Mouse (Mus musculus) thymus, adult 2 months (tissue): ENCODE measurements around the gene Supt4a. TPM values are rescaled to one million over a fixed set of nuclear protein-coding genes. Genes with fewer than 3 reads are reported as not detected.

Experiments used
- DNase-seq: peaks from one replicate; pipeline ENCODE4 v3.0.0; 2021
- H3K27ac ChIP-seq: fragments of 200-500 bp; 2 replicates; pipeline ENCODE4 v1.5.1; 2012; ENCODE audit warnings: low read length, control low read depth; ENCODE audit not compliant: control insufficient read depth, insufficient read depth
- H3K27me3 ChIP-seq: fragments of 200-500 bp; 2 replicates; pipeline ENCODE4 v1.6.1; 2012; ENCODE audit warnings: mild to moderate bottlenecking, low read length, moderate library complexity, mixed read lengths; ENCODE audit not compliant: control insufficient read depth, insufficient read depth
- H3K36me3 ChIP-seq: fragments of 200-500 bp; 2 replicates; pipeline ENCODE4 v1.6.1; 2012; ENCODE audit warnings: mild to moderate bottlenecking, low read length, moderate library complexity; ENCODE audit not compliant: control insufficient read depth, insufficient read depth
- H3K4me1 ChIP-seq: fragments of 200-500 bp; replicated peaks from 2 replicates; pipeline ENCODE4 v1.6.1; 2012; ENCODE audit warnings: low read length; ENCODE audit not compliant: control insufficient read depth, insufficient read depth
- H3K4me3 ChIP-seq: fragments of 200-500 bp; 2 replicates; pipeline ENCODE4 v1.5.1; 2012; ENCODE audit warnings: mild to moderate bottlenecking, low read length, control low read depth, moderate library complexity; ENCODE audit not compliant: control insufficient read depth, insufficient read depth
- CTCF ChIP-seq: fragments of 200-500 bp; IDR thresholded peaks from 2 replicates; pipeline ENCODE4 v1.5.1; 2012; ENCODE audit warnings: mild to moderate bottlenecking, control low read depth, low read length, moderate library complexity, borderline replicate concordance; ENCODE audit not compliant: control insufficient read depth, poor library complexity, insufficient read depth; ENCODE audit errors: extremely low read depth
- POLR2A ChIP-seq: fragments of 200-500 bp; IDR thresholded peaks from 2 replicates; pipeline ENCODE4 v1.6.1; 2012; ENCODE audit warnings: mild to moderate bottlenecking, low read length, control low read depth, moderate library complexity; ENCODE audit not compliant: control insufficient read depth, poor library complexity, insufficient read depth; ENCODE audit errors: extremely low read depth
- WGBS: fragments of 180-500 bp; shearing (Covaris S2); methylation state at CpG from one replicate; pipeline ENCODE4 v1.1.7; 2018; 5-methylcytosine and 5-hydroxymethylcytosine counted together
- polyA plus RNA-seq: library from polyadenylated mRNA; depleted of rRNA; stranded (reverse); fragments of >200 nt; gene quantifications from 2 replicates; pipeline ENCODE4 v1.2.3, GENCODE M21; 2012

Gene Supt4a
- polyA plus RNA-seq, 1 experiment, result 215 TPM

GRCm38 (mm10) chr11:87761806-87762701 lies 24.7 kb downstream of the Supt4a start:
- no peak for DNase-seq
- Histone ChIP-seq H3K4me1 (peaks cover 38% of the 10 kb centered on the region), H3K27me3 (peaks cover 15% of the 10 kb centered on the region), H3K27ac (no peak overlapping the region), H3K4me3 (no peak overlapping the region), H3K36me3 (peaks cover 16% of the 10 kb centered on the region)
- no peak for TF ChIP-seq CTCF
- no peak for TF ChIP-seq POLR2A
- WGBS, result 87% methylated on average over 14 of the region's 14 CpGs

DNA sequence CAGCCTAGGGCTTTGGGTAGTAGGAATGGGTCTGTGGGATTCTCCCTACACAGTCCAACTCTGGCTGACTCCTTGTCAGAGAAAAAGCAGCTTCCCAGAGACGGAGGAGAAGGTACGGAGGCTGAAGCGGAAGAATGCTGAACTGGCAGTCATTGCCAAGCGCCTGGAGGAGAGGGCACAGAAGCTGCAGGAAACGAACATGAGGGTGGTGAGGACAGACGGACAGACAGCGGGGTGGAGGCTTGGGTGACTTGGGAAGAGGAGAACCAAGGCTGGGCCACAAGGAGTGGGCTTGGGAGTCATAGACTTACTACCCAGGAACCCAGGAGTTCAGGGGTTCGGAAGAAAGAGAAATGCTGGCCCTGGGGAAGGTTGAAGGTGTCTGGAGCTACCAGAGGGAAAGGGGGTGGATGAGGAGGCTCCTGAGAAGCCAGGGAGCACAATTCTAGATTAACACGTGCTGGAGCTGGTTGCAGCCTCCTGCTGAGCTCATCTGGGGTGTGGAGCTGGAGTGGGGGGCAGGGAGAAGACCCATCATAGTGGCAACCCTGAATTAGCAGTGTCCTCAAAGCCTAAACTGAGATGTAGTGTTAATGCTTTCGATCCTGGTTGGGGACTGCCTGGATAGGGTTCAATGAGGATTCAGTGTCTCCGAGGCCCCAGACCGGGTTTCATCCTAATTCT lies 25.5 kb downstream of the Supt4a start:
- peaks cover 8% of the 10 kb centered on the region for H3K36me3 ChIP-seq
- peaks cover 38% of the 10 kb centered on the region for H3K4me1 ChIP-seq
- 83% methylated on average over 12 of the region's 12 CpGs for WGBS
- no peak overlapping the region for H3K4me3 ChIP-seq
- peaks cover 15% of the 10 kb centered on the region for H3K27me3 ChIP-seq
- no peak overlapping the region for H3K27ac ChIP-seq
- TF ChIP-seq CTCF (no peak), POLR2A (no peak)
- DNase-seq, result no peak

GRCm38 (mm10) chr11:87763511-87763987 lies 26.2 kb downstream of the Supt4a start:
- Histone ChIP-seq H3K27ac (no peak overlapping the region), H3K36me3 (peaks cover 1% of the 10 kb centered on the region), H3K27me3 (peaks cover 15% of the 10 kb centered on the region), H3K4me3 (peak overlapping the region; percentile 0; the same call in 1 of the 2 replicates), H3K4me1 (peaks cover 38% of the 10 kb centered on the region)
- no peak for DNase-seq
- 42% methylated on average over 17 of the region's 17 CpGs for WGBS
- TF ChIP-seq CTCF, result no peak
- TF ChIP-seq POLR2A, result no peak

DNA sequence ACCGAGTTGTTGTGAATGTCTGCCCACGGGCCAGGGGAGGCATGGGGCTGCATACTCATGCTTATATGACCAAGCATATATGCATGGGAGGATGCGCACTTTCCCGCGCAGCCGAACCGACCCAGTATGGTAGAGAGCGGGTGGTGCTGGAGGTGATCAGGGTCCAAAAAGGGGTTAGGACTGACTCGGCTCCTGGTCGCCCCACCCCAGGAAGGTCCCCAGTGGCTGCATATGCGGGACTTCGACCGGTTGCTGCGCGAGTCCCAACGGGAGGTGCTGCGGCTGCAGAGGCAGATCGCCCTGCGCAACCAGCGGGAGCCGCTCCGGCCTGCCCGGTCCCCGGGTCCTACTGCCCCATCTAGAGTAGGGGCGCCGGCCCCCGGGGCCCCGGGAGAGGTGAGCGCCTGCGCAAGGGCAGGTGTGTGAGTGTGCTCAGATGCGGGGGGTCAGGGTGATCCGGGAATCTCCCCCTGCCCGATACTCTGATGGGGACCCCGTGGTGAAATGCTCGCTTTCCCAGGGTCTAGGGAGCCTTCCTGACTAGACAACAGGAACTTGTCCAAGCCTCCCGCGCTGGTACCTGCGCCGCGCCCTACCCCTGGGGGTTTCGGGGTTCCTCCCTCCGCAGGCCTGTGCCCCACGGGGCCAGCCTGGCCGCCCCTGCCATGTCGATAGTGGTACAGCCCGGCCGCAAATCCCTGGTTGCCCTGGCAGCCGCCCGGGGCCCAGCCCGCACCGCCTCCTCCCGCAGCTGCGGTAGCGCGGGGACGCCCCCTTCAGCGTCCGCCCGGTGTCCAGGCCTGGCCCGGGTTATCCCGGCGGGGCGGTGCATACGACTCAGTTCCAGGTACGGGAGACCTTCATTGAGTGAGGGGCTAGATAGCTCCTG lies 26.9 kb downstream of the Supt4a start:
- Histone ChIP-seq H3K4me3 (peak overlapping the region; percentile 8), H3K36me3 (no peaks in the 10 kb centered on the region), H3K27ac (no peak overlapping the region), H3K4me1 (peaks cover 38% of the 10 kb centered on the region), H3K27me3 (peaks cover 15% of the 10 kb centered on the region)
- 4% methylated on average over 65 of the region's 65 CpGs for WGBS
- no peak for DNase-seq
- no peak for TF ChIP-seq CTCF
- no peak for TF ChIP-seq POLR2A

- H3K27ac ChIP-seq, result no peak overlapping the region
- 89% methylated on average over 4 of the region's 4 CpGs for WGBS
- H3K27me3 ChIP-seq, result peaks cover 10% of the 10 kb centered on the region
- H3K4me3 ChIP-seq, result no peak overlapping the region
- H3K4me1 ChIP-seq, result peaks cover 9% of the 10 kb centered on the region
- TF ChIP-seq POLR2A, result no peak
- TF ChIP-seq CTCF, result no peak
- no peak for DNase-seq
- H3K36me3 ChIP-seq, result no peaks in the 10 kb centered on the region
These were observed 31.4 kb downstream of the Supt4a start for GRCm38 (mm10) chr11:87768745-87769144.

DNA sequence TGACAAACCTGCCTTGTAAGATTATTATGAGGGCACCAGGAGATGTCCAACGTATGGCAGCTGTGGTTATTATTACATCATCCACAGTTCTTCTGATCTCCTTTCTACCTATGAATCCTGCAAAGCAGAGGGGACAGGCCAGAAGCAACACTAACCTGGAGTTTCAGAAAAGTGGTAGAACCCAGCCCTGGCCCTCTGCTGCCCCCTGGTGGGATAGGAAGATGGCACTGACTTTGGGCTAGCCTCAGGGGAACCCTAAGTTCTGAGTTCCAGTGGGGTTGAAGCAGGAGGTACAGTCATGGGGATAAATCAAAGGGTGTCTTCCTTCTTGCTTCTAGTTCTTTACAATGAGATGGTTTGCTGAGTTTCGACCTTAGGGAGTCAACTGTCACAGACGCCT lies 33.6 kb downstream of the Supt4a start:
- no peaks in the 10 kb centered on the region for H3K36me3 ChIP-seq
- no peak overlapping the region for H3K4me3 ChIP-seq
- no peaks in the 10 kb centered on the region for H3K27me3 ChIP-seq
- H3K4me1 ChIP-seq, result no peaks in the 10 kb centered on the region
- peak; percentile 89 for DNase-seq
- no peak overlapping the region for H3K27ac ChIP-seq
- 54% methylated on average over 3 of the region's 3 CpGs for WGBS
- TF ChIP-seq CTCF (peak; percentile 77; the same call in 1 of the 2 replicates), POLR2A (no peak)
